Mouse (Mus musculus) liver, adult 2 months (tissue): ENCODE results near the gene Amn1.

Experiments
- CTCF ChIP-seq: fragments of 200-500 bp; IDR thresholded peaks from 2 replicates; pipeline ENCODE4 v1.5.1; 2011; ENCODE audit warnings: low read depth, low read length, control low read depth
- POLR2A ChIP-seq: fragments of 200-500 bp; IDR thresholded peaks from 2 replicates; pipeline ENCODE4 v1.6.1; 2011; ENCODE audit warnings: low read length, control low read depth; ENCODE audit not compliant: insufficient read depth; ENCODE audit errors: extremely low read depth

DNA sequence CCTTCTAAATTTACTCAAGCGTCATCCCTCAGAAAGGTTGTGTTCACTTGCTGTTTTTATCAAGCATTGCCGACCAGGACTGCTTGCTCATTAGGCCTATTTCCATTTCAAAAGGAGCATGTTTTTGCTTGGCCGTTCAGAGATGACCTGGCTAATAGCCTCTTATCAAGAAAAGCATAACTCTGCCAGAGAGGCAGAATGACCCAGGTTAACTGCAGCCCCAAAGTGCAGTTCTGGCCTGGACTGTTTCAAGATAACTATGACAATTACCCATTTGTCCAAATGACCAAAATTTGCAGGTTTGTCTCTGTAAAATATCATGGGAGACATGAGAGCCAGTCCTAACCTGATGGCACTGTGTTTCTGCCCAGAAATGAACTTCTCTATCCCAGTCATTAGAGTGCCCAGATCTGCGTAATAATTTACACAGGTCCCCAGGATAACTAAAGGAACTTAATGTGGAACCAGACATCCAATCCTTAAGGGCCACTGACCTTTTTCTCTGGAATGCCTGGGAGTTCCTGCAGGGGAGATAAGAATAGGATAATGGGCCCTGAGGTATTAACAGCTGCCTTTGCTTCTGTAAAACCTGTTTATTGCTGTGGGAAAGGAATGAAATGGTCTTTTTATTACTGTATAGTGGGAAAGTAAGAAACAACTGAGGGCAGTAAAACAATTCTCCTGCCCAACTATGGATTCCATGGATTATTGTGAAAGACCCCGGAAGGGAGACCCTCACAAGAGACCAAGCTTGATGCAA is 53.9 kb downstream of the Amn1 start:
- TF ChIP-seq CTCF: no peak
- no peak for TF ChIP-seq POLR2A
